Mouse (Mus musculus) ES-Bruce4 (cell line): ENCODE measurements around the gene Ugt1a2. TPM values are rescaled to one million over a fixed set of nuclear protein-coding genes. Genes with fewer than 3 reads are reported as not detected.

Source experiments
- H3K27ac ChIP-seq: 2 replicates; pipeline ENCODE4 v1.5.1; 2012; ENCODE audit warnings: low read length, inconsistent platforms; ENCODE audit not compliant: insufficient read depth
- H3K27me3 ChIP-seq: 2 replicates; pipeline ENCODE4 v1.6.1; 2012; ENCODE audit warnings: mild to moderate bottlenecking, low read length, inconsistent platforms; ENCODE audit not compliant: control insufficient read depth, poor library complexity, insufficient read depth, severe bottlenecking
- H3K36me3 ChIP-seq: 2 replicates; pipeline ENCODE4 v1.6.1; 2012; ENCODE audit warnings: inconsistent platforms, mild to moderate bottlenecking, low read length, moderate library complexity; ENCODE audit not compliant: control insufficient read depth, poor library complexity, insufficient read depth, severe bottlenecking
- H3K4me1 ChIP-seq: one replicate; pipeline ENCODE4 v1.8.1; 2011; ENCODE audit warnings: low read length; ENCODE audit not compliant: control insufficient read depth, insufficient read depth
- H3K4me3 ChIP-seq: 2 replicates; pipeline ENCODE4 v1.5.1; 2011; ENCODE audit warnings: low read depth, mild to moderate bottlenecking, low read length
- H3K9ac ChIP-seq: 2 replicates; pipeline ENCODE4 v1.6.1; 2012; ENCODE audit warnings: low read depth, mild to moderate bottlenecking, inconsistent platforms; ENCODE audit not compliant: poor library complexity, severe bottlenecking
- H3K9me3 ChIP-seq: replicated peaks from 2 replicates; pipeline ENCODE4 v1.6.1; 2012; ENCODE audit warnings: mild to moderate bottlenecking, low read length, inconsistent platforms; ENCODE audit not compliant: control insufficient read depth, poor library complexity, insufficient read depth, severe bottlenecking
- CTCF ChIP-seq: IDR thresholded peaks from one replicate; pipeline ENCODE4 v1.8.1; 2011; ENCODE audit warnings: low read depth, low read length
- EP300 ChIP-seq: IDR thresholded peaks from 2 replicates; pipeline ENCODE4 v1.6.1; 2011; ENCODE audit warnings: low read depth, low read length; ENCODE audit not compliant: insufficient read depth
- POLR2A ChIP-seq: IDR thresholded peaks from one replicate; pipeline ENCODE4 v1.8.1; 2011; ENCODE audit warnings: low read length; ENCODE audit not compliant: insufficient read depth
- polyA plus RNA-seq: library from polyadenylated mRNA; stranded (reverse); fragments of >200 nt; gene quantifications from 2 replicates; pipeline ENCODE4 v1.2.4, GENCODE M21; 2011; ENCODE audit warnings: low read depth; ENCODE audit not compliant: missing spikeins, insufficient read depth, insufficient read length

The Ugt1a2 gene
- polyA plus RNA-seq, 1 experiment: not detected

- no peaks in the 10 kb centered on the region for H3K4me1 ChIP-seq
- no peaks in the 10 kb centered on the region for H3K27me3 ChIP-seq
- H3K27ac ChIP-seq: no peak overlapping the region
- no peak overlapping the region for H3K4me3 ChIP-seq
- TF ChIP-seq EP300: no peak
- no peak for TF ChIP-seq POLR2A
- no peak for TF ChIP-seq CTCF
- H3K9ac ChIP-seq: no peak overlapping the region
- no peaks in the 10 kb centered on the region for H3K9me3 ChIP-seq
- no peaks in the 10 kb centered on the region for H3K36me3 ChIP-seq
Observed at GRCm38 (mm10) chr1:88234248-88234610, 33.8 kb downstream of the Ugt1a2 start.

DNA sequence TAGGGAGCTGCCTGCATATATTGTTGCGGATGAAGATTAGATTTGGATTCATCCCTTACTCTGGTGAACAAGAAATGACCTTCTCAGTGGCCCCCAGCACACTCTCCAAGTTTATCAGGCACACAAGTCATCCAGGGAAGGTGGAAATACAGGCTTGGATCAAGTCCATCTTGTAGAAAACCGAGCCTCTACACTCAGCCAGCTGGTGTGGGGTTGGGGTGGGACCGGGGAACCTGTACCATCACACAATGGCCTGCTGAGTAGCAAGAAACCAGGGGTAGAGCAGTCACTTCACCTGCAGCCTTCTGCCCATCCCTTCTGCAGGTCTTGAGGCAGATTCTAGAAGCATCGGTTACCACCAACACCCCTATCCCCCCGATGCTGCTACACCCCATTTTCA lies 34.2 kb downstream of the Ugt1a2 start:
- Histone ChIP-seq H3K9ac (no peak overlapping the region), H3K27me3 (no peaks in the 10 kb centered on the region), H3K36me3 (no peaks in the 10 kb centered on the region), H3K4me3 (no peak overlapping the region), H3K4me1 (no peaks in the 10 kb centered on the region), H3K27ac (no peak overlapping the region), H3K9me3 (no peaks in the 10 kb centered on the region)
- no peak for TF ChIP-seq CTCF

GRCm38 (mm10) chr1:88235046-88235893 lies 34.9 kb downstream of the Ugt1a2 start:
- no peak for TF ChIP-seq POLR2A
- no peak for TF ChIP-seq EP300
- TF ChIP-seq CTCF: no peak
- H3K27ac ChIP-seq: no peak overlapping the region
- H3K4me3 ChIP-seq: no peak overlapping the region
- no peaks in the 10 kb centered on the region for H3K9me3 ChIP-seq
- H3K27me3 ChIP-seq: no peaks in the 10 kb centered on the region
- H3K4me1 ChIP-seq: no peaks in the 10 kb centered on the region
- H3K36me3 ChIP-seq: no peaks in the 10 kb centered on the region
- no peak overlapping the region for H3K9ac ChIP-seq

- Histone ChIP-seq H3K4me1 (no peaks in the 10 kb centered on the region), H3K4me3 (no peak overlapping the region), H3K27ac (no peak overlapping the region), H3K27me3 (no peaks in the 10 kb centered on the region), H3K36me3 (no peaks in the 10 kb centered on the region), H3K9ac (no peak overlapping the region), H3K9me3 (no peaks in the 10 kb centered on the region)
- TF ChIP-seq EP300 (no peak), POLR2A (no peak), CTCF (no peak)
Observed at GRCm38 (mm10) chr1:88235894-88236415, 35.6 kb downstream of the Ugt1a2 start.

DNA sequence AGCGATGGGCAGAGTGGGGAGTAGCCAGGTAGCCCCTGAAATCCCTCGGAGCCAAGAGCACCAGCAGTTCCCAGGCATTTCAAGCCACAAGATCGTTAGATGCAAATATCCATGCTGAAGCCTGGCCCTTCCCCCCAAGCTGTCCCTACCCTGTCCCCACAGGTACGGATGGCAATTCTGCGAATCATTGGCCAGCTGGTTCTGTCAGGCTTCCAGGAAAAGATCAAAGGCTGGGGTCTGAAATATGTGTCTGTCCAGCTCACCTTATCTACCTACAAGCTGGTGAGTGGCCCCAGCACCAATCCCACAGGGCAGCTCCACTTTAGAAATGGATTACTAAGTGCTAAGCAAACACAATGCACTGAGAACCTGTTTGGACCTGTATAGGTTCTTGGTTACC lies 36.9 kb downstream of the Ugt1a2 start:
- no peak for TF ChIP-seq CTCF
- no peak for TF ChIP-seq EP300
- no peak for TF ChIP-seq POLR2A
- no peaks in the 10 kb centered on the region for H3K36me3 ChIP-seq
- H3K4me3 ChIP-seq: no peak overlapping the region
- H3K9ac ChIP-seq: no peak overlapping the region
- H3K9me3 ChIP-seq: no peaks in the 10 kb centered on the region
- no peaks in the 10 kb centered on the region for H3K27me3 ChIP-seq
- H3K27ac ChIP-seq: no peak overlapping the region
- H3K4me1 ChIP-seq: no peaks in the 10 kb centered on the region

- H3K27ac ChIP-seq: no peak overlapping the region
Observed at GRCm38 (mm10) chr1:88238771-88239170, 38.4 kb downstream of the Ugt1a2 start.

More at GRCm38 (mm10) chr1:88238771-88239170, 38.4 kb downstream of the Ugt1a2 start:
- TF ChIP-seq EP300 (no peak), CTCF (no peak), POLR2A (no peak)
- Histone ChIP-seq H3K4me1 (no peaks in the 10 kb centered on the region), H3K9ac (no peak overlapping the region), H3K27me3 (no peaks in the 10 kb centered on the region), H3K9me3 (no peaks in the 10 kb centered on the region), H3K4me3 (no peak overlapping the region), H3K36me3 (no peaks in the 10 kb centered on the region)
